Mouse (Mus musculus) gastrocnemius, postnatal 14 days (tissue): Measurements from ENCODE around the gene Ankrd37. TPM values are rescaled to one million over a fixed set of nuclear protein-coding genes. Genes with fewer than 3 reads are reported as not detected.
A peak's percentile ranks its signal among the peaks of the same experiment; 100 is the strongest.

Source experiments
- DNase-seq: peaks from one replicate; pipeline ENCODE4 v3.0.0; 2021; ENCODE audit warnings: mixed read lengths
- intact Hi-C: fragments of 180-260 bp; cut with DNase I; formaldehyde crosslinking; loops from one replicate; pipeline ENCODE4 v1.15.1; 2025; ENCODE audit warnings: low total_unique reads
- total RNA-seq, 2 experiments: library from RNA; stranded (reverse); gene quantifications; 2 replicates each; pipeline ENCODE4 v1.2.3; 2021

Ankrd37 gene
- total RNA-seq, 2 experiments from 2014 or later: 1.2 to 2.6 TPM

GRCm38 (mm10) chr8:45975837-45976468, 29.6 kb downstream of the Ankrd37 start:
- DNase-seq: no peak
- intact Hi-C loops: no loop called here

- intact Hi-C loops: no loop called here
- peak; percentile 96 for DNase-seq
Measured at GRCm38 (mm10) chr8:45975126-45975836, 30.2 kb downstream of the Ankrd37 start, which contains the start of the genes 1700029J07Rik and Ufsp2. Gene 1700029J07Rik (minus strand): TSS chr8:45975252. Gene Ufsp2 (plus strand): TSS chr8:45975528.

DNA sequence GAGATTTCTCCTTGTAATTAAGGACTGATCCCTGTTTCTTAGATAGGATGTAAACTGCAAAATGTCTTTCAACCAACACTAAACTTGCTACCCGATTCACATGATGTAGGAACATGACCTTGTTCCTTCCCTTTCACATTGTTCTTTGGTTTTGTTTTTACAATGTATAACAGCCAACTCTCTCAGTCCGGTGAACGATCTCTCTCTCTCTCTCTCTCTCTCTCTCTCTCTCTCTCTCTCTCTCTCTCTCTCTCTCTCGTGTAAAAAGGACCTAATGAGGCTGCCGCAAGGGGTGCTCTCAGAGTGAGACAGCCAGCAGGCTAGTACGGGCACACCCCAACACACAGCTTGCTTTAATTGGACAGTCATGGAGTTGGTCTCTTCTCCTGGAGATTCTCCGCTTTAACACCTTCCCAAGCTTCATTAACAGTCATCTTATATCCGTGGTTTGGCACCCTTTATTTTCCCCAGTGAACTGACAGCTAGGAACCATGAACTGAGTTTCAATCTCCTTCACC, 31.5 kb downstream of the Ankrd37 start:
- no peak for DNase-seq
- intact Hi-C loops: no loop called here

DNA sequence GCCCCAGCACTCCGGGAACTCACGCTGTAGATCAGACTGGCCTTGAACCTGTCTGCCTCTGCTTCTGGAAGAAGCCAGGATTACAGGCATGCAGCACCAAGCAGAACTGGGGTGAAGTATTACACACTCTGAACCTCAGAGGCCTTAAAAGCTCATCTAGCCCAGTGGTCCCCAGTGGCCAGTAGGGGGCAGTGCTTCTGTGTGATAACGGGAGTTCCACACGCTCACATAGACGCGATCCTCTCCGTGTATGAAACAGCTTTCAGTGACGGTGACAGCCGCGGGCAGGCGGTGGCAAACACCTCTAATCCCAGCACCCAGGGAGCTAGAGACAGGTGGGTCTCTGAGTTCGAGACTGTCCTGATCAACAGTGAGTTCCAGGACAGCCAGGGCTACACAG, 34.6 kb downstream of the Ankrd37 start:
- DNase-seq: no peak
- intact Hi-C loops: no loop called here

DNA sequence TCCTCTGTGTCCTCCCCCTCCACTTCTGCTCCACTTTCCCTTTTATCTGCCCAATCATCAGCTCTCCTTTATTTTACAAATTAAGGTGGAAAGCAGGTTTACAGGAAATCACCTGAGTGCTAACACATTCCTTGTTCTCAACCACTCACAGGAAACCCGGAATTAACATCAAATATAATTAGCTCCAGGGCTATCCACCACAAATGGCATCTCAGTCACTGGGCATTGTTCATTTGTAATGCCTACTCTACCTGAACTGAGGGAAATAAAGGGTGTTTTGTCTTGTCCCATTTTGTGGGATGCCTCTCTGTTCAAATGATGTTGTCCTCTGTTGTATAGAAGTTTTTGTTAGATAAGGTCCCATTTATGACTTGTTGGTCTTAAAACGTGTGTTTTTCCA, 54.9 kb downstream of the Ankrd37 start:
- intact Hi-C loops: no loop called here
- DNase-seq: no peak

Other genes with a start within 250 kb of the Ankrd37 start
- 100 to 1,000 TPM; 440 to 576 TPM for gene Pdlim3, start 120.2 kb downstream of the Ankrd37 start, total RNA-seq
- not detected for gene Ccdc110, start 71.1 kb downstream of the Ankrd37 start, total RNA-seq
- under 1 TPM; 0.53 to 0.80 TPM for gene 1700029J07Rik, start 30.5 kb downstream of the Ankrd37 start, total RNA-seq
- 10 to 100 TPM; 36.1 to 36.7 TPM for gene Ufsp2, start 30.2 kb downstream of the Ankrd37 start, total RNA-seq
- 1 to 10 TPM; 3.0 TPM for gene Lrp2bp, start 6.4 kb downstream of the Ankrd37 start, total RNA-seq
- gene Cfap97, start 146.1 kb upstream of the Ankrd37 start, total RNA-seq: 10 to 100 TPM; 11.2 to 12.0 TPM
- gene Snx25, start 146.5 kb upstream of the Ankrd37 start, total RNA-seq: 1 to 10 TPM; 6.0 to 6.1 TPM
- gene Slc25a4, start 205.6 kb upstream of the Ankrd37 start, total RNA-seq: 1,000 to 10,000 TPM; 2,687 to 3,049 TPM